Mouse (Mus musculus) hindbrain, embryonic 16.5 days (tissue): ENCODE data around the gene Ciz1. TPM values are rescaled to one million over a fixed set of nuclear protein-coding genes. Genes with fewer than 3 reads are reported as not detected.
A peak's percentile ranks its signal among the peaks of the same experiment; 100 is the strongest.

Experiments
- ATAC-seq: fragments of 200-750 bp; cut with Nextera tagmentation; 2 replicates; pipeline ENCODE4 v1.8.0; 2017; ENCODE audit warnings: moderate TSS enrichment, moderate library complexity
- H3K27ac ChIP-seq: fragments of 300-500 bp; sonication (generic); 2 replicates; pipeline ENCODE4 v1.5.1; 2014; ENCODE audit warnings: low read depth, mild to moderate bottlenecking, control low read depth, low read length, moderate library complexity
- H3K27me3 ChIP-seq: fragments of 300-500 bp; sonication (generic); replicated peaks from 2 replicates; pipeline ENCODE4 v1.6.1; 2014; ENCODE audit warnings: low read length; ENCODE audit not compliant: control insufficient read depth, insufficient read depth
- H3K36me3 ChIP-seq: fragments of 300-500 bp; sonication (generic); 2 replicates; pipeline ENCODE4 v1.6.1; 2014; ENCODE audit warnings: mild to moderate bottlenecking, low read length, moderate library complexity, mixed read lengths; ENCODE audit not compliant: control insufficient read depth, insufficient read depth
- H3K4me1 ChIP-seq: fragments of 300-500 bp; sonication (generic); 2 replicates; pipeline ENCODE4 v1.6.1; 2014; ENCODE audit warnings: low read depth, low read length; ENCODE audit not compliant: control insufficient read depth, insufficient read depth
- H3K4me2 ChIP-seq: fragments of 300-500 bp; sonication (generic); 2 replicates; pipeline ENCODE4 v1.6.1; 2014; ENCODE audit warnings: mild to moderate bottlenecking, low read length, control low read depth, moderate library complexity
- H3K4me3 ChIP-seq: fragments of 300-500 bp; sonication (generic); 2 replicates; pipeline ENCODE4 v1.5.1; 2014; ENCODE audit warnings: mild to moderate bottlenecking, low read length, control low read depth, moderate library complexity
- H3K9ac ChIP-seq: fragments of 300-500 bp; sonication (generic); 2 replicates; pipeline ENCODE4 v1.6.1; 2014; ENCODE audit warnings: low read depth, mild to moderate bottlenecking, control low read depth, low read length, moderate library complexity
- H3K9me3 ChIP-seq: fragments of 300-500 bp; sonication (generic); 2 replicates; pipeline ENCODE4 v1.6.1; 2014; ENCODE audit warnings: mild to moderate bottlenecking, low read length, moderate library complexity; ENCODE audit not compliant: control insufficient read depth
- WGBS: fragments of 180-500 bp; shearing (Covaris S2); extraction: QIAGEN DNeasy Blood & Tissue Kit; methylation state at CpG from one replicate; pipeline ENCODE4 v1.1.7; 2014; 5-methylcytosine and 5-hydroxymethylcytosine counted together
- polyA plus RNA-seq: library from polyadenylated mRNA; unstranded; fragments of >200 nt; fragmentation: Nextera tagmentation; extraction: Ambion mirVana; gene quantifications from 2 replicates; pipeline ENCODE4 v1.2.1, GENCODE M21; 2015

Gene Ciz1
- polyA plus RNA-seq, 1 experiment from 2014 or later: 41.1 TPM

DNA sequence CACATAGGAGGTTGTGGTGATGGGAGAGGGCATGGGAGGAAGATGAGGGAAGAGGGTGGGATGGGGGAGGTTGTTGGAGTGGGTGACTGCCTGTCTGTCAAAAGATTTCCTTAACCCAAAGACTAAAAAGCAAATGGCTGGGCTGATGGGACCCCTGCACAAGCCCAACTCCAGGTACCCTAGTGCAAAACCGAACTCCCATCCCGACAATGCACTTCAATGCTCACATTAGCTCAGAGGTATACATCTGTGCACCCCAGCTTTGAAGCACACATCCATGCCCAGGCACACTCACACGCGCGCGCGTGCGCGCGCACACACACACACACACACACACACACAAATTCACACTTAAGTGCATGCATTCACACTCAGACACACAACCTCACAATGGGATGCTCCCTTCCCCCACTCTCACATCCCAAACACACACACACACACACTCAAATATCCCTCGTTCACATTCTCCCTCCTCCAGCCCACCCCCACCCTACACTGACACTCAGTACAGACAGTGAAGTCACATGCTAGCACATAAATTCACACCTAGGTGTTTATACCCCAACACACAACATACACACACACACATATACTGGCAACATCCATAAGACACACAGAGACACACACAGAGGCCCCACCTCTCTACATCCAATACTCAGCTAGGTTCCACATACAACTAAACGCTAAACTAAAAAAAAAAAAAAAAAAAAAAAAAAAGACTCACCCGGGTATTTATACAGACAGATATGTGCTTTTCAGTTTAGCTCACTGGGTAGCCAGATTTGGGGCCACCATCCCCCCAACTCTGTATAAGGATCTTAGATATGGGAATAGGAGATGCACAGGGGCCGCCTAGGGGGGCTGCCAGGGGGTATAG is 33.2 kb upstream of the Ciz1 start:
- Histone ChIP-seq H3K27me3 (no peaks in the 10 kb centered on the region; the same call in 1 of the 2 replicates), H3K4me3 (no peak overlapping the region; the same call in 1 of the 2 replicates), H3K36me3 (peaks cover 13% of the 10 kb centered on the region; the same call in 1 of the 2 replicates), H3K27ac (no peak overlapping the region), H3K9me3 (no peaks in the 10 kb centered on the region), H3K9ac (no peak overlapping the region), H3K4me1 (peaks cover 5% of the 10 kb centered on the region), H3K4me2 (peak overlapping the region; percentile 42)
- no peak for ATAC-seq
- 77% methylated on average over 14 of the region's 14 CpGs for WGBS

DNA sequence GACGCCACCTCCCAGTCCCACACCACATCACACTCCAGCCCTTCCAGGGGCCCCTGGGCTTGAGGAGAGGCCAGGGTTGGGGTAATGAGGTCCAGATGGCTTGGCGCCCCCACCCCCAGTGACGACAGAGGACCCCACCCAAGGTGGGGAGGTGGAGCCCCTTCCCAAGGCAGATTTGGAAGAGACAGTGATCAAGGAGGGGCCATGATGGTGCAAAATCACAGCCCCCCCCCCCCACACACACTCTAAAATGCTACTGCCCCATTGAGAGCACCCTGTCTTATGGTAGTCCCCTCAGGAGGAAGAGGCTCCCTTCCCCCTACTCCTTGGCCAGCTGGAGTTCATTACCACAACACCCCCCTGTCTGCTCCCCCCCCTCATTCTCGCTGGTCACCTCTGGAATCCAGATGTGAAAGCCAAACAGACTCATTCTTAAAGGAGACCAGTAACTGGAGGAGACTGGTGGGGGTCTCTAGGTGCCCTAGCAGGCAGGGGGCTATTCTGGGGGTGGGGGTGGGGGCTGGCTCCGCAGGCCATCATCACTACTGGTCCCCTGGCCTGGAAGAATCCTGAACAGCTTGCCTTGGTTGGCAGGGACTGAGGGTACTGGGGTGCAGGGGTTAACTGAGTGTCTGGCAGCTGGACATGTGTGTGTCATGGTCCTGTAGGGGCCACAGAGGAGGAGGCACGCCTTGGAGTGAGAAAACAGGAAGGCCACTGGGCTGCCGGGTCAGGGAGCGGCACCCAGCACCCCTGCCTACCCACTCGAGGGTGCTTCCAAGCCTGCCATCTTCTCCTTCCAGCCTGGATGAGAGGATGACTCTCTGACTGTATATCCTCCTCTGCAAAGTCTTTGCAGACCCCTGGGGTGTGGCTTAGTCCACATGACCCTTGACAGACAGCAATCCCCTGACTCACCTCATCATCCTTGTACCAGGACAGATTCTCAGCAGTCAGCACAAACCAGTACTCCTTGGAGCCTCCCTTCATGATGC is 32.2 kb upstream of the Ciz1 start:
- H3K4me2 ChIP-seq: no peak overlapping the region
- WGBS: 53% methylated on average over 9 of the region's 9 CpGs
- no peak overlapping the region for H3K9ac ChIP-seq
- peaks cover 10% of the 10 kb centered on the region; the same call in 1 of the 2 replicates for H3K36me3 ChIP-seq
- H3K4me1 ChIP-seq: peaks cover 5% of the 10 kb centered on the region
- ATAC-seq: no peak
- no peak overlapping the region for H3K4me3 ChIP-seq
- no peak overlapping the region for H3K27ac ChIP-seq
- H3K9me3 ChIP-seq: no peaks in the 10 kb centered on the region
- no peaks in the 10 kb centered on the region; the same call in 1 of the 2 replicates for H3K27me3 ChIP-seq

DNA sequence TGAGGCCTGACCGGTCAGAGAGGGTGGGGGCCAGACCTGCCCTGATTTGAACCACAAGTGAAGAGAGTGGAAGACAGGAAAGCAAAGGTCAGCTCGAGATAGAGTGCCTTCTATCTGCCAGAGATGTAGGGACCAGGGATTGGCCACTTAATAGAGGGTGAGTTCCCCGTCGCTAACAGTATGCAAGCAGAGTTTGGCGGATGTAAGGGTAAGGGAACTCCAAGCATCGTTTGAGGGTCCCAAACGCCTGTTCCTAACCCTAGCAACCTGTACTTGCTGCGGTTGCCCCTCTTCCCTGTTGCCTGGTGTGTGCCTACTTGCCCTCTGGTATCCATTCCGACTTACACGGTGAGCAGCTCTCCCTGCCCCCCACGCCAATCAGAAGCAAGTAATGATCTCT is 31.4 kb upstream of the Ciz1 start:
- Histone ChIP-seq H3K4me1 (peaks cover 5% of the 10 kb centered on the region), H3K27me3 (no peaks in the 10 kb centered on the region; the same call in 1 of the 2 replicates), H3K9ac (no peak overlapping the region), H3K27ac (no peak overlapping the region), H3K4me2 (no peak overlapping the region), H3K36me3 (peaks cover 5% of the 10 kb centered on the region; the same call in 1 of the 2 replicates), H3K9me3 (no peaks in the 10 kb centered on the region), H3K4me3 (no peak overlapping the region)
- no peak for ATAC-seq
- WGBS: 72% methylated on average over 11 of the region's 11 CpGs

DNA sequence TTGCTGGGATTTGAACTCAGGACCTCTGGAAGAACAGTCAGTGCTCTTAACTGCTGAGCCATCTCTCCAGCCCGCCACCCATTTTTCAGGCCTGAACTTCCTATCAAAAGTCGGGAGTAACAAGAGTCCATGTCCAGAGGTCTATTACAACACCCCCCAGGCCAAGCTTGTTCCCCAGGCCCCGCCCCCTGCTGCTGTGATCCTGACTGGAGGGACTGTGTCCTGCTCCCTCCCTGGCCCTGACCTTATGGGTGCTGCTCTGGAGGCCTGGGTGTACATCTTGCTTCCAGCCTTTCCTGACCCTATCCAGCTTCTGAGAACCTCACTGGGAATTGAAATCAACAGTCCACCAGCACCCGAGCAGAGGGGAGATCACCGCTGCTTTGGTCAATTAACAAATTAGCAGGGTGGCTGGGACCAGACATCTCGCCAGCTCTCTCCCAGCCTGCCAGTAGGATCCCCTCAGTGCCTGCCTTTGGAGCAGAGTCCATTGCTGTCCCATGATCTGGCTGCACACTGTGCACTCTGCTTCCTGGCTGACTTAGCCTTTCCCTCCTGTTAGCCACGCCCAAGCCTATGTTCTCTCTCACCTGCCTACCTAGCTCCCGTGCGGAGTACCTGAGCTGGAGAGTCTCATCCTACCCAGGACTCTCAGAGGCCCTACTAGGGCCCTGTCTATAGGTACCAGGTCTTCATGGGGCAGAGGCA is 30.4 kb upstream of the Ciz1 start:
- H3K4me3 ChIP-seq: no peak overlapping the region
- 70% methylated on average over 9 of the region's 9 CpGs for WGBS
- no peak overlapping the region for H3K9ac ChIP-seq
- peaks cover 5% of the 10 kb centered on the region for H3K4me1 ChIP-seq
- H3K27ac ChIP-seq: peak overlapping the region; percentile 77
- H3K36me3 ChIP-seq: peaks cover 3% of the 10 kb centered on the region; the same call in 1 of the 2 replicates
- no peak overlapping the region for H3K4me2 ChIP-seq
- ATAC-seq: no peak
- H3K27me3 ChIP-seq: no peaks in the 10 kb centered on the region; the same call in 1 of the 2 replicates
- H3K9me3 ChIP-seq: no peaks in the 10 kb centered on the region

GRCm38 (mm10) chr2:32322754-32323741 is 29.1 kb upstream of the Ciz1 start:
- Histone ChIP-seq H3K27me3 (no peaks in the 10 kb centered on the region; the same call in 1 of the 2 replicates), H3K9ac (peak overlapping the region; percentile 20; the same call in 1 of the 2 replicates), H3K9me3 (no peaks in the 10 kb centered on the region), H3K4me2 (peak overlapping the region; percentile 18), H3K27ac (peak overlapping the region; percentile 77), H3K36me3 (peaks cover 3% of the 10 kb centered on the region; the same call in 1 of the 2 replicates), H3K4me1 (peaks cover 5% of the 10 kb centered on the region), H3K4me3 (no peak overlapping the region)
- peak; percentile 78 for ATAC-seq
- WGBS: 43% methylated on average over 7 of the region's 7 CpGs

DNA sequence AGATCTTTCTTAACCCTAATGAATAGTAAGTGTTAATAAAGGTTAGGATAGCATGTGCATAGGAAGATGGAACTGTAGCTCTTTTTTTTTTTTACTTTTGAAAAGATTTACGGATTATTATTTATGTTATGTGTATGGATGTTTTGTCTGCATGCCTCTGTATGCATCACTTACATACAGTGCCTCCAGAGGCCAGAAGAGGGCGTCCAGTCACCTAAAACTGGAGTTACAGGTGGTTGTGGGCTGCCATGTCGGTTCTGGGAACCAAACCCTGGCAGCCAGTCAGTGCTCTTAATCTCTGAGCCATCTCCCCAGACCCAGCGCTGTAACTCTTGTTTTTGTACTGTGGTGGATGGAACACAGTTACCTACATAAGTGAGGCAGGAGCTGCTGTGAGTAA is 27.8 kb upstream of the Ciz1 start:
- no peak overlapping the region for H3K27ac ChIP-seq
- H3K4me3 ChIP-seq: no peak overlapping the region
- no peaks in the 10 kb centered on the region; the same call in 1 of the 2 replicates for H3K27me3 ChIP-seq
- 61% methylated on average over 4 of the region's 4 CpGs for WGBS
- H3K9ac ChIP-seq: no peak overlapping the region
- no peak overlapping the region for H3K4me2 ChIP-seq
- H3K36me3 ChIP-seq: peaks cover 3% of the 10 kb centered on the region; the same call in 1 of the 2 replicates
- H3K4me1 ChIP-seq: peaks cover 5% of the 10 kb centered on the region
- ATAC-seq: no peak
- H3K9me3 ChIP-seq: no peaks in the 10 kb centered on the region

- H3K4me2 ChIP-seq: no peak overlapping the region
- H3K9ac ChIP-seq: no peak overlapping the region
- peaks cover 3% of the 10 kb centered on the region; the same call in 1 of the 2 replicates for H3K36me3 ChIP-seq
- H3K9me3 ChIP-seq: no peaks in the 10 kb centered on the region
- no peak overlapping the region for H3K4me3 ChIP-seq
- WGBS: 67% methylated on average over 7 of the region's 7 CpGs
- H3K4me1 ChIP-seq: peaks cover 5% of the 10 kb centered on the region
- no peaks in the 10 kb centered on the region; the same call in 1 of the 2 replicates for H3K27me3 ChIP-seq
- no peak overlapping the region for H3K27ac ChIP-seq
- no peak for ATAC-seq
These were observed 26.8 kb upstream of the Ciz1 start for GRCm38 (mm10) chr2:32325342-32325741.
